Mouse (Mus musculus) G1E (cell line): ENCODE data around the gene Edil3.

ENCODE experiments used
- CTCF ChIP-seq: IDR thresholded peaks from 2 replicates; pipeline ENCODE4 v1.5.1; 2012; ENCODE audit warnings: low read depth, low read length, inconsistent platforms, mixed read lengths
- TAL1 ChIP-seq: conservative IDR thresholded peaks from 2 replicates; pipeline ENCODE4 v1.6.1; 2012; ENCODE audit warnings: low read depth, low read length, inconsistent platforms, mixed read lengths

- TF ChIP-seq TAL1 (no peak), CTCF (no peak)
Measured at GRCm38 (mm10) chr13:88822976-88823521, 1.8 kb downstream of the Edil3 start.
